Mouse (Mus musculus): ENCODE measurements around the gene Wdr35.

DNA sequence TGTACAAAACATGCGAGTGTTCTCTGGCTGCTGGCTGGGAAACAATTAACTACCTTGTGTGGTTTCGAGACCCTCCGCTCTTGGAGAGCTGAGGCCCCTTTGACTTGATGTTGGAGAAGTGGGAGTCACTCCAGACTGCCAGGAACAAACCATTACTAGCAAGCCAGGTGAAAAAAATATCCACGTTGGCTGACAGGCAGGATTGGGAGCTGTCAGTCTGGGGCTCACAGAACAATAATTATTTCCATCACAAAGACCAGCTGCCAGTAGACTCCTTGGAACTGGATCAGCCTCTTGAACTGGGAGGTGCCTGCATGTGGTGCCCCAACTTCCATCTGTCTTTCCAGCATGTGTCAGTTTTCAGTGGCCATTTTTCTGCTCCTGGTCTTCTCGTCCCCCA, 68.6 kb downstream of the Wdr35 start:
- TF ChIP-seq CTCF (IDR thresholded peaks at IDR 0.05; ENCODE audit: low read depth) (no peak), EP300 (IDR thresholded peaks at IDR 0.05; ENCODE audit: low read depth) (no peak)
